18 mouse cellular contexts compared by ENCODE assay signal in the genomic region with DNA sequence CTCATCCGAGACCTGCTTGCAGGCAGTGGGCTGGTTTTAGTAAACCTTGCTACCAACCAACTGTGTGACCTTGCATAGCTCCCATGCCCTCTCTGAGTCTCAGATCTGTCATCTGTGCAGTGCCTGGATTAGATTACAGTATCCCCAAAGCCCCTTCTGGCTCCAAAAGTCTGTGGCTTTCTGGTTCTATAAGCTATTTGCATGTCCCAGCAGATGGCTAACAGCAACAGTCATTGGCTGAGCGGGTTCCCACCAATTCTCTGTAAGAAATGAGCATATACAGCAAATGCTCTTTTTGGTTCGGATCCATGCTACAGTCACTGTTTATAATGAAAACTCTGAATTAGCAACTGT. TPM values are rescaled to one million over a fixed set of nuclear protein-coding genes. Genes with fewer than 3 reads are reported as not detected.
DNase-seq lines count a peak whose midpoint lies in the region; ATAC-seq and TF ChIP-seq lines count a peak whose summit lies in the region.
"Had no signal": no experiment of that assay in that cellular context is flagged by ENCODE, and none has a peak within 500 bp of the region (broad histone marks: within the 10 kb centered on the region; RNA-seq: fewer than 3 reads in every experiment).

No protein-coding gene starts in this region.

- ATAC-seq in forebrain, embryonic 13.5 days = peak; percentile 80
- ATAC-seq in hindbrain, embryonic 13.5 days (ENCODE audit: low FRiP score) = no peak
- no peak for ATAC-seq in midbrain, postnatal 0 days (ENCODE audit: low FRiP score)

- no peaks in the 10 kb centered on the region for H3K9me3 ChIP-seq in forebrain, embryonic 13.5 days (replicated peaks)
- H3K9me3 ChIP-seq in hindbrain, embryonic 13.5 days = no peaks in the 10 kb centered on the region
- no peaks in the 10 kb centered on the region for H3K9me3 ChIP-seq in midbrain, postnatal 0 days (ENCODE audit: low read length)
- H3K9me3 ChIP-seq: embryonic facial prominence, embryonic 12.5 days; limb, embryonic 12.5 days; liver, embryonic 13.5 days; lung, embryonic 15.5 days had no signal

- no peak for TF ChIP-seq CTCF in midbrain, postnatal 0 days (IDR thresholded peaks at IDR 0.05)

- 65% methylated on average over 3 of the region's 3 CpGs for WGBS in forebrain, embryonic 13.5 days
- WGBS in hindbrain, embryonic 13.5 days = 45% methylated on average over 3 of the region's 3 CpGs
- WGBS in midbrain, postnatal 0 days = 52% methylated on average over 3 of the region's 3 CpGs

- H3K9ac ChIP-seq in forebrain, embryonic 13.5 days = no peak overlapping the region
- H3K9ac ChIP-seq in hindbrain, embryonic 13.5 days = no peak overlapping the region
- H3K9ac ChIP-seq in midbrain, postnatal 0 days (replicated peaks; ENCODE audit: low read length, poor library complexity, severe bottlenecking) = no peak overlapping the region
- H3K9ac ChIP-seq: embryonic facial prominence, embryonic 12.5 days; limb, embryonic 12.5 days; liver, embryonic 13.5 days; lung, embryonic 15.5 days had no signal

- H3K36me3 ChIP-seq in forebrain, embryonic 13.5 days (ENCODE audit: poor library complexity, severe bottlenecking) = no peaks in the 10 kb centered on the region
- no peaks in the 10 kb centered on the region for H3K36me3 ChIP-seq in hindbrain, embryonic 13.5 days
- no peaks in the 10 kb centered on the region for H3K36me3 ChIP-seq in midbrain, postnatal 0 days (ENCODE audit: insufficient read depth, low read length)
- H3K36me3 ChIP-seq: embryonic facial prominence, embryonic 12.5 days; limb, embryonic 12.5 days; liver, embryonic 13.5 days; lung, embryonic 15.5 days had no signal

- peak overlapping the region; percentile 84 for H3K27ac ChIP-seq in forebrain, embryonic 13.5 days
- H3K27ac ChIP-seq in hindbrain, embryonic 13.5 days = peak overlapping the region; percentile 82
- H3K27ac ChIP-seq in midbrain, postnatal 0 days (ENCODE audit: low read depth, low read length) = no peak overlapping the region
- H3K27ac ChIP-seq: embryonic facial prominence, embryonic 12.5 days; gastrocnemius, adult 2 months; heart, adult 2 months; left cerebral cortex, adult 2 months; limb, embryonic 12.5 days; liver, embryonic 13.5 days; lung, embryonic 15.5 days had no signal

- H3K27me3 ChIP-seq in forebrain, embryonic 13.5 days = no peaks in the 10 kb centered on the region
- no peaks in the 10 kb centered on the region for H3K27me3 ChIP-seq in hindbrain, embryonic 13.5 days
- no peaks in the 10 kb centered on the region for H3K27me3 ChIP-seq in midbrain, postnatal 0 days (ENCODE audit: insufficient read depth, low read length)
- H3K27me3 ChIP-seq: embryonic facial prominence, embryonic 12.5 days; limb, embryonic 12.5 days; liver, embryonic 13.5 days; lung, embryonic 15.5 days had no signal

- H3K4me3 ChIP-seq in forebrain, embryonic 13.5 days = no peak overlapping the region
- H3K4me3 ChIP-seq in hindbrain, embryonic 13.5 days = no peak overlapping the region
- H3K4me3 ChIP-seq in midbrain, postnatal 0 days (ENCODE audit: low read depth, low read length) = no peak overlapping the region
- H3K4me3 ChIP-seq: embryonic facial prominence, embryonic 12.5 days; gastrocnemius, adult 2 months; heart, adult 2 months; left cerebral cortex, adult 2 months; limb, embryonic 12.5 days; liver, embryonic 13.5 days; lung, embryonic 15.5 days had no signal

- H3K4me1 ChIP-seq in forebrain, embryonic 13.5 days = peaks cover 22% of the 10 kb centered on the region
- H3K4me1 ChIP-seq in hindbrain, embryonic 13.5 days (replicated peaks) = peaks cover 44% of the 10 kb centered on the region
- no peaks in the 10 kb centered on the region for H3K4me1 ChIP-seq in midbrain, postnatal 0 days (ENCODE audit: insufficient read depth, low read length)
- H3K4me1 ChIP-seq: embryonic facial prominence, embryonic 12.5 days; limb, embryonic 12.5 days; liver, embryonic 13.5 days; lung, embryonic 15.5 days had no signal

- DNase-seq in layer of hippocampus, adult 11-12 months (ENCODE audit: low spot score) = peak; percentile 19
- DNase-seq in layer of hippocampus, postnatal 25 days (ENCODE audit: extremely low spot score in 1 of 2, low spot score in 1 of 2) = no peak
- peak; percentile 37 for DNase-seq in midbrain, postnatal 0 days (ENCODE audit: low spot score)
- DNase-seq in gastrocnemius, adult 18-20 months (ENCODE audit: low spot score) = no peak
- no peak for DNase-seq in cerebellum, adult 18-20 months
- no peak for DNase-seq in kidney, postnatal 14 days
- DNase-seq: cerebellum, adult 11-12 months; gastrocnemius, adult 2 months; heart, adult 2 months; kidney, adult 8-10 months; liver, embryonic 13.5 days; right cerebral cortex, postnatal 14 days had no signal

- peak overlapping the region; percentile 27; the same call in 1 of the 2 replicates for H3K4me2 ChIP-seq in forebrain, embryonic 13.5 days
- H3K4me2 ChIP-seq in hindbrain, embryonic 13.5 days = no peak overlapping the region
- H3K4me2 ChIP-seq in midbrain, postnatal 0 days (ENCODE audit: low read depth, low read length, poor library complexity, severe bottlenecking) = no peak overlapping the region
- H3K4me2 ChIP-seq: embryonic facial prominence, embryonic 12.5 days; limb, embryonic 12.5 days; liver, embryonic 13.5 days; lung, embryonic 15.5 days had no signal

RNA-seq across cellular contexts. Expression of a gene that starts 43.6 kb away (rescaled TPM):
- total RNA-seq in layer of hippocampus, postnatal 25 days (2021) = 10 to 100 TPM; 83.5 to 89.1 TPM
- polyA plus RNA-seq in forebrain, embryonic 13.5 days (2015; fragmentation: Nextera tagmentation; extraction: Ambion mirVana) = 8.8 and 10.0 TPM in 2 replicates
- polyA plus RNA-seq in hindbrain, embryonic 13.5 days (2015; fragmentation: Nextera tagmentation; extraction: Ambion mirVana) = 13.6 and 13.8 TPM in 2 replicates
- 64.7 and 71.6 TPM in 2 replicates for total RNA-seq in midbrain, postnatal 0 days (2014; rRNA removed)
- polyA plus RNA-seq in midbrain, postnatal 0 days (2015; fragmentation: Nextera tagmentation; extraction: Ambion mirVana) = 14.9 and 15.4 TPM in 2 replicates
- total RNA-seq in gastrocnemius, adult 18-20 months (2021) = 1 to 10 TPM; 1.9 to 3.4 TPM

Comparison
In these comparisons a context has a peak if more than half of its experiments do, and no peak if none do; other contexts are left out.
1. DNase-seq: peak in layer of hippocampus, adult 11-12 months (single experiment) and midbrain, postnatal 0 days (single experiment); none in layer of hippocampus, postnatal 25 days (0 of 2), gastrocnemius, adult 18-20 months (single experiment), cerebellum, adult 18-20 months (0 of 2) and kidney, postnatal 14 days (single experiment).
2. RNA of a gene that starts 43.6 kb away (total RNA-seq): 83.5 to 89.1 TPM in layer of hippocampus, postnatal 25 days and 64.7 to 71.6 TPM in midbrain, postnatal 0 days; 1.9 to 3.4 TPM in gastrocnemius, adult 18-20 months; every median in the first group is over 10 times any median in the second.